Mouse (Mus musculus) midbrain, embryonic 16.5 days (tissue): ENCODE data around the gene Litaf. TPM values are rescaled to one million over a fixed set of nuclear protein-coding genes. Genes with fewer than 3 reads are reported as not detected.
"Not testable (repeated sequence)": the region's sequence is repeated elsewhere in the genome, so short reads cannot be mapped to it uniquely, and the experiment has no call there.

Experiments
- ATAC-seq: fragments of 200-750 bp; cut with Nextera tagmentation; 2 replicates; pipeline ENCODE4 v1.8.0; 2017; ENCODE audit warnings: moderate TSS enrichment
- H3K27ac ChIP-seq: fragments of 300-500 bp; sonication (generic); 2 replicates; pipeline ENCODE4 v1.5.1; 2014; ENCODE audit warnings: mild to moderate bottlenecking, low read length, mixed read lengths
- H3K27me3 ChIP-seq: fragments of 300-500 bp; sonication (generic); 2 replicates; pipeline ENCODE4 v1.6.1; 2014; ENCODE audit warnings: low read depth, low read length, mixed read lengths; ENCODE audit not compliant: control insufficient read depth, insufficient read depth
- H3K36me3 ChIP-seq: fragments of 300-500 bp; sonication (generic); 2 replicates; pipeline ENCODE4 v1.6.1; 2014; ENCODE audit warnings: mild to moderate bottlenecking, low read length, moderate library complexity, mixed read lengths; ENCODE audit not compliant: control insufficient read depth, insufficient read depth
- H3K4me1 ChIP-seq: fragments of 300-500 bp; sonication (generic); 2 replicates; pipeline ENCODE4 v1.6.1; 2014; ENCODE audit warnings: mild to moderate bottlenecking, low read length, mixed read lengths; ENCODE audit not compliant: control insufficient read depth, insufficient read depth
- H3K4me2 ChIP-seq: fragments of 300-500 bp; sonication (generic); 2 replicates; pipeline ENCODE4 v1.6.1; 2014; ENCODE audit warnings: mild to moderate bottlenecking, low read length, mixed read lengths
- H3K4me3 ChIP-seq: fragments of 300-500 bp; sonication (generic); 2 replicates; pipeline ENCODE4 v1.5.1; 2014; ENCODE audit warnings: low read depth, mild to moderate bottlenecking, low read length, moderate library complexity, mixed read lengths
- H3K9ac ChIP-seq: fragments of 300-500 bp; sonication (generic); 2 replicates; pipeline ENCODE4 v1.6.1; 2014; ENCODE audit warnings: low read depth, low read length, mixed read lengths
- H3K9me3 ChIP-seq: fragments of 300-500 bp; sonication (generic); replicated peaks from 2 replicates; pipeline ENCODE4 v1.6.1; 2014; ENCODE audit warnings: mild to moderate bottlenecking, low read length, mixed read lengths; ENCODE audit not compliant: control insufficient read depth, poor library complexity, severe bottlenecking
- WGBS: fragments of 180-500 bp; shearing (Covaris S2); extraction: QIAGEN DNeasy Blood & Tissue Kit; methylation state at CpG from one replicate; pipeline ENCODE4 v1.1.7; 2014; 5-methylcytosine and 5-hydroxymethylcytosine counted together
- polyA plus RNA-seq: library from polyadenylated mRNA; unstranded; fragments of >200 nt; fragmentation: Nextera tagmentation; extraction: Ambion mirVana; gene quantifications from 2 replicates; pipeline ENCODE4 v1.2.1, GENCODE M21; 2015

Gene Litaf
- polyA plus RNA-seq, 1 experiment from 2014 or later, result 25.4 TPM

- Histone ChIP-seq H3K27me3 (no peaks in the 10 kb centered on the region), H3K27ac (no peak overlapping the region), H3K4me1 (0 out of 2 replicates have a peak, but pooled peaks cover 2% of the 10 kb centered on the region), H3K9me3 (no peaks in the 10 kb centered on the region), H3K36me3 (no peaks in the 10 kb centered on the region), H3K4me3 (no peak overlapping the region), H3K4me2 (no peak overlapping the region), H3K9ac (no peak overlapping the region)
- WGBS, result 86% methylated on average over 7 of the region's 7 CpGs
- ATAC-seq, result no peak
Measured at GRCm38 (mm10) chr16:10967756-10968155, 98.2 kb downstream of the Litaf start.

- no peaks in the 10 kb centered on the region for H3K36me3 ChIP-seq
- H3K4me3 ChIP-seq, result no peak overlapping the region
- 63% methylated on average over 6 of the region's 6 CpGs for WGBS
- no peak for ATAC-seq
- 0 out of 2 replicates have a peak, but pooled peaks cover 2% of the 10 kb centered on the region for H3K4me1 ChIP-seq
- H3K9me3 ChIP-seq, result no peaks in the 10 kb centered on the region
- H3K4me2 ChIP-seq, result no peak overlapping the region
- H3K27me3 ChIP-seq, result no peaks in the 10 kb centered on the region
- H3K27ac ChIP-seq, result no peak overlapping the region
- no peak overlapping the region for H3K9ac ChIP-seq
Measured at GRCm38 (mm10) chr16:10967013-10967412, 98.9 kb downstream of the Litaf start.

DNA sequence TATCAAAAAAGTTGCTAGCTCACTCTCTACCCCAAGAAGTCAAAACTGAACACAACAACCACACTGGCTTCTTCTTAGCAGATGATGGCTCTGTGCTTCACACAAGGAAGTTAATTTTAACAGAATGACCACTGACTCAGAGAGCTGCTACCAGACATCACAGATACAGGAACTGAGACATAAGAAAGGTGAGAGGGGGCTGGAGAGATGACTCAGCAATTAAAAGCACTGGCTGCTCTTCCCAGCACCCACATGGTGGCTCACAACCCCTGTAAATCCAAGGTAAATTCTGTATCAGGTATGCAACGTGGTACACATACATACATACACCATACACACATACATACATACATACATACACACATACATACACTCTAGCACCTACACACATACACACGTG lies 100.9 kb downstream of the Litaf start:
- Histone ChIP-seq H3K9ac (no peak overlapping the region), H3K36me3 (no peaks in the 10 kb centered on the region), H3K4me3 (no peak overlapping the region), H3K27me3 (no peaks in the 10 kb centered on the region), H3K9me3 (no peaks in the 10 kb centered on the region), H3K4me1 (no peaks in the 10 kb centered on the region), H3K27ac (no peak overlapping the region), H3K4me2 (no peak overlapping the region)
- WGBS, result 89% methylated on average over 2 of the region's 2 CpGs
- ATAC-seq, result no peak

- Histone ChIP-seq H3K27ac (no peak overlapping the region), H3K9ac (no peak overlapping the region), H3K36me3 (no peaks in the 10 kb centered on the region), H3K4me3 (no peak overlapping the region), H3K9me3 (no peaks in the 10 kb centered on the region), H3K4me2 (no peak overlapping the region), H3K27me3 (no peaks in the 10 kb centered on the region), H3K4me1 (peaks cover 13% of the 10 kb centered on the region)
- WGBS, result 93% methylated on average over 10 of the region's 10 CpGs
- no peak for ATAC-seq
Measured at GRCm38 (mm10) chr16:10960916-10961315, 105.0 kb downstream of the Litaf start.

DNA sequence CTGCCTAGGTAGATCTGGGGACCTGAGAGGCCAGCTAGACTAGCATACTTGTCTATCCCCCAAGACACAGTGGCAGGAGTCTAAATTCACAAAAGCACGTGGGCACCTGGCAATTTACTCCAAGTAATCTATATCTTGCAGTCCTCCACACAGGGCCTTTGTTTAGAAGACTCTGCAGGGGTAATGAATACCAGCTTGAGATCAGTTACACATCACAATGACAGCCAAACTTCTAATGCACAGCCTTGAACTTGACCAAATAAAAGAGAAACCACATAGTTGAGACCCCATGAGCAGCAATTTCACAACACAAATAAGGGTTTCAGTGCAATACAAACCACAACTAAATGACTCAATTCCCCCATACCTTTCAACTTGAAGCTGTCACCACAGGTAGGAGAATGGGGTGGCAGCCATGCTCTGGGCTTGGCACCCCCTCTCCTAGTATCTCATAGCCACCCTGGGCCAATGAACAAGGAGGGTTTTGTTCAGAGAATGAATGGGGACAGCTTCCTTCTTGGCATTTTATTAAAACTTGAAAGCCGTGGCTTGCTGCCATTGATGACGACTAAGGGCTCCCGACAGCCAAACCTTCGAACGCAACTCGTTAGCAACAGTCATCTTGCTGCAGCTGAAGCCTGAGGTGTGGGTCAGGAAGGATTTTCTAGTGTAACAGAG lies 107.1 kb downstream of the Litaf start:
- Histone ChIP-seq H3K4me3 (no peak overlapping the region), H3K9me3 (no peaks in the 10 kb centered on the region; the same call in 1 of the 2 replicates), H3K4me1 (peaks cover 13% of the 10 kb centered on the region), H3K27me3 (no peaks in the 10 kb centered on the region), H3K9ac (no peak overlapping the region), H3K27ac (no peak overlapping the region), H3K36me3 (no peaks in the 10 kb centered on the region), H3K4me2 (no peak overlapping the region)
- peak; percentile 68 for ATAC-seq
- 30% methylated on average over 7 of the region's 7 CpGs for WGBS

GRCm38 (mm10) chr16:10958307-10958706 lies 107.7 kb downstream of the Litaf start:
- peaks cover 13% of the 10 kb centered on the region for H3K4me1 ChIP-seq
- H3K4me3 ChIP-seq, H3K36me3 ChIP-seq, H3K9me3 ChIP-seq, H3K27ac ChIP-seq, ATAC-seq, H3K4me2 ChIP-seq, H3K27me3 ChIP-seq, H3K9ac ChIP-seq: not testable (repeated sequence)
- 95% methylated on average over 12 of the region's 12 CpGs for WGBS

- H3K4me1 ChIP-seq, result peaks cover 13% of the 10 kb centered on the region
- no peak overlapping the region for H3K9ac ChIP-seq
- no peaks in the 10 kb centered on the region for H3K36me3 ChIP-seq
- H3K4me3 ChIP-seq, result no peak overlapping the region
- 73% methylated on average over 3 of the region's 3 CpGs for WGBS
- no peaks in the 10 kb centered on the region; the same call in 1 of the 2 replicates for H3K9me3 ChIP-seq
- H3K27me3 ChIP-seq, result no peaks in the 10 kb centered on the region
- 0 out of 2 replicates have a peak overlapping the region, but pooled peaks have one; percentile 40 for H3K27ac ChIP-seq
- no peak for ATAC-seq
- H3K4me2 ChIP-seq, result no peak overlapping the region
Measured at GRCm38 (mm10) chr16:10957794-10958193, 108.2 kb downstream of the Litaf start.

DNA sequence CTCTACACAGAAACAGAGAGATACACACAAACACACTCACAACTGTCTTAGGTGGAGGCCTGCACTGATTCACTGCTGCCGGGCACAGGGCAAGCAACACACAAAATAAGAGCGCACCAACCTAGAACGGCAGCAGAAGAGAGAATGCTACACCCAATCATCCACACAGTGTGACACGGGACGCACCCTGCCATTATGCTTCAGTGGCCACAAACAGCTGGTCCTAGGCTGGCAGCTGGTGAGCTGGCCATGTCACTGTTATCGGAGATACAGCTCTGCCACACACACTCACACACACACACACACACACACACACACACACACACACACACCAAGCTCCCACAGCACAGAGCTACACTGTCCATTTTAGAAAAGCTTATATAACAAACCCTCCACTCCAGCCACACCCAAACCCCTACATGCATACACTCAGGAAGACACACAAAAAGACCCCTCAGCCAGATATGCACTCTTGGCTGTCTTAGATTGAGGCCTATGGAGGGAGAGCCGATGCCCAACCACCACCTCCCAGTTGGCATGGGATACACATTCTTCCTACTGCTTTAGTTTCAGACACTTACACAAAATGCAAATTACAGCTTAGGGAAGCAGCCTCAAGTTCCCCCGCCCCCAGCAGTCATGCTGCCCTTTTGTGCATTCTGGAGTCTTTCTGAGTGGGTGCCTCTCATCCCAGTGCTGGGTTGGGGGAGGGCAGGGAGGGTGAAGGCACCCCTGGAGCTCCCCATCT lies 108.8 kb downstream of the Litaf start:
- Histone ChIP-seq H3K4me2 (no peak overlapping the region), H3K27me3 (no peaks in the 10 kb centered on the region), H3K36me3 (no peaks in the 10 kb centered on the region), H3K27ac (peak overlapping the region; percentile 40; the same call in 1 of the 2 replicates), H3K9ac (no peak overlapping the region), H3K4me1 (peaks cover 13% of the 10 kb centered on the region), H3K4me3 (no peak overlapping the region), H3K9me3 (no peaks in the 10 kb centered on the region; the same call in 1 of the 2 replicates)
- peak; percentile 46; the same call in 1 of the 2 replicates for ATAC-seq
- WGBS, result 53% methylated on average over 8 of the region's 8 CpGs

GRCm38 (mm10) chr16:10955078-10955477 lies 110.9 kb downstream of the Litaf start:
- H3K9me3 ChIP-seq, result no peaks in the 10 kb centered on the region; the same call in 1 of the 2 replicates
- no peak overlapping the region for H3K9ac ChIP-seq
- no peak overlapping the region for H3K27ac ChIP-seq
- H3K27me3 ChIP-seq, result no peaks in the 10 kb centered on the region
- no peak overlapping the region for H3K4me2 ChIP-seq
- no peak for ATAC-seq
- no peaks in the 10 kb centered on the region for H3K36me3 ChIP-seq
- H3K4me3 ChIP-seq, result no peak overlapping the region
- WGBS, result 92% methylated on average over 4 of the region's 4 CpGs
- peaks cover 13% of the 10 kb centered on the region for H3K4me1 ChIP-seq
